Mouse (Mus musculus): ENCODE results near the gene Uhmk1. TPM values are rescaled to one million over a fixed set of nuclear protein-coding genes. Genes with fewer than 3 reads are reported as not detected.

Uhmk1 gene
- polyA plus RNA-seq, 1 experiment from 2014 or later, result 7.0 TPM

- H3K27ac ChIP-seq, result no peak overlapping the region
- TF ChIP-seq CTCF (IDR thresholded peaks at IDR 0.05; ENCODE audit: low read depth), result no peak
- no peak for ATAC-seq (replicated peaks; ENCODE audit: low FRiP score, low read depth)
Measured at GRCm38 (mm10) chr1:170147651-170148448, 67.3 kb downstream of the Uhmk1 start.

GRCm38 (mm10) chr1:170145606-170146005, 69.6 kb downstream of the Uhmk1 start:
- no peaks in the 10 kb centered on the region for H3K27me3 ChIP-seq (ENCODE audit: insufficient read depth, low read length)
- H3K4me2 ChIP-seq (ENCODE audit: low read length), result no peak overlapping the region
- H3K4me1 ChIP-seq (replicated peaks; ENCODE audit: insufficient read depth, low read length), result no peaks in the 10 kb centered on the region
- H3K9me3 ChIP-seq (replicated peaks; ENCODE audit: low read length), result no peaks in the 10 kb centered on the region
- no peak for ATAC-seq (replicated peaks; ENCODE audit: low FRiP score, low read depth)
- H3K36me3 ChIP-seq (ENCODE audit: insufficient read depth, low read length), result peaks cover 12% of the 10 kb centered on the region
- 88% methylated on average over 4 of the region's 4 CpGs for WGBS
- TF ChIP-seq CTCF (IDR thresholded peaks at IDR 0.05; ENCODE audit: low read depth), result no peak
- no peak overlapping the region for H3K27ac ChIP-seq
- DNase-seq (ENCODE audit: low spot score), result no peak
- H3K4me3 ChIP-seq (replicated peaks; ENCODE audit: low read depth, low read length), result no peak overlapping the region
- no peak overlapping the region for H3K9ac ChIP-seq (ENCODE audit: low read depth, low read length)

More at GRCm38 (mm10) chr1:170147651-170148448, 67.3 kb downstream of the Uhmk1 start:
- no peak overlapping the region for H3K4me3 ChIP-seq (replicated peaks; ENCODE audit: low read depth, low read length)
- no peak overlapping the region for H3K9ac ChIP-seq (ENCODE audit: low read depth, low read length)
- no peaks in the 10 kb centered on the region for H3K27me3 ChIP-seq (ENCODE audit: insufficient read depth, low read length)
- H3K36me3 ChIP-seq (ENCODE audit: insufficient read depth, low read length), result peaks cover 14% of the 10 kb centered on the region
- WGBS, result 83% methylated on average over 9 of the region's 9 CpGs
- H3K4me1 ChIP-seq (replicated peaks; ENCODE audit: insufficient read depth, low read length), result no peaks in the 10 kb centered on the region
- DNase-seq (ENCODE audit: low spot score), result no peak
- H3K4me2 ChIP-seq (ENCODE audit: low read length), result no peak overlapping the region
- H3K9me3 ChIP-seq (replicated peaks; ENCODE audit: low read length), result no peaks in the 10 kb centered on the region

Other genes with a start within 250 kb of the Uhmk1 start
- gene Hsd17b7, start 246.2 kb downstream of the Uhmk1 start, polyA plus RNA-seq (2015; fragmentation: Nextera tagmentation; extraction: Ambion mirVana), result 16.4 and 18.1 TPM in 2 replicates
- gene Ddr2, start 104.6 kb downstream of the Uhmk1 start, polyA plus RNA-seq (2015; fragmentation: Nextera tagmentation; extraction: Ambion mirVana), result 19.9 and 23.8 TPM in 2 replicates
- 53.0 and 53.6 TPM in 2 replicates for gene Uap1, start 40.4 kb downstream of the Uhmk1 start, polyA plus RNA-seq (2015; fragmentation: Nextera tagmentation; extraction: Ambion mirVana)
- not detected in 2 replicates for gene Sh2d1b2, start 17.4 kb upstream of the Uhmk1 start, polyA plus RNA-seq (2015; fragmentation: Nextera tagmentation; extraction: Ambion mirVana)
- gene Sh2d1b1, start 61.9 kb upstream of the Uhmk1 start, polyA plus RNA-seq (2015; fragmentation: Nextera tagmentation; extraction: Ambion mirVana), result 0.17 and 0.20 TPM in 2 replicates
- gene Gm7694, start 90.9 kb upstream of the Uhmk1 start, polyA plus RNA-seq (2015; fragmentation: Nextera tagmentation; extraction: Ambion mirVana), result 5.6 and 6.1 TPM in 2 replicates
- 0.62 and 1.0 TPM in 2 replicates for gene Spata46, start 93.4 kb upstream of the Uhmk1 start, polyA plus RNA-seq (2015; fragmentation: Nextera tagmentation; extraction: Ambion mirVana)

Measured in kidney, postnatal 0 days (tissue).